Mouse (Mus musculus) stomach, embryonic 14.5 days (tissue): ENCODE measurements around the gene Trim8. TPM values are rescaled to one million over a fixed set of nuclear protein-coding genes. Genes with fewer than 3 reads are reported as not detected.

Experiments used
- ATAC-seq: fragments of 200-750 bp; cut with Nextera tagmentation; 2 replicates; pipeline ENCODE4 v1.8.0; 2017; ENCODE audit warnings: low read depth, moderate TSS enrichment; ENCODE audit not compliant: insufficient number of reproducible peaks, insufficient read depth, low FRiP score
- H3K27ac ChIP-seq: fragments of 300-500 bp; sonication (generic); 2 replicates; pipeline ENCODE4 v1.5.1; 2014; ENCODE audit warnings: mild to moderate bottlenecking, low read length, moderate library complexity, mixed read lengths
- H3K27me3 ChIP-seq: fragments of 300-500 bp; sonication (generic); 2 replicates; pipeline ENCODE4 v1.6.1; 2014; ENCODE audit warnings: low read length, control low read depth, mixed read lengths; ENCODE audit not compliant: control insufficient read depth, insufficient read depth
- H3K36me3 ChIP-seq: fragments of 300-500 bp; sonication (generic); 2 replicates; pipeline ENCODE4 v1.6.1; 2014; ENCODE audit warnings: mild to moderate bottlenecking, control low read depth, low read length, moderate library complexity, mixed read lengths; ENCODE audit not compliant: control insufficient read depth, insufficient read depth
- H3K4me1 ChIP-seq: fragments of 300-500 bp; sonication (generic); 2 replicates; pipeline ENCODE4 v1.6.1; 2014; ENCODE audit warnings: low read length, control low read depth, mixed read lengths; ENCODE audit not compliant: control insufficient read depth, insufficient read depth
- H3K4me2 ChIP-seq: fragments of 300-500 bp; sonication (generic); replicated peaks from 2 replicates; pipeline ENCODE4 v1.6.1; 2014; ENCODE audit warnings: low read depth, low read length, control low read depth
- H3K4me3 ChIP-seq: fragments of 300-500 bp; sonication (generic); 2 replicates; pipeline ENCODE4 v1.5.1; 2014; ENCODE audit warnings: low read depth, low read length, control low read depth
- H3K9ac ChIP-seq: fragments of 300-500 bp; sonication (generic); replicated peaks from 2 replicates; pipeline ENCODE4 v1.6.1; 2014; ENCODE audit warnings: low read depth, mild to moderate bottlenecking, control low read depth, low read length, moderate library complexity, mixed read lengths
- H3K9me3 ChIP-seq: fragments of 300-500 bp; sonication (generic); 2 replicates; pipeline ENCODE4 v1.6.1; 2016; ENCODE audit warnings: low read depth, low read length, control low read depth; ENCODE audit not compliant: control insufficient read depth
- WGBS: fragments of 180-500 bp; shearing (Covaris S2); extraction: QIAGEN DNeasy Blood & Tissue Kit; methylation state at CpG from one replicate; pipeline ENCODE4 v1.1.7; 2014; 5-methylcytosine and 5-hydroxymethylcytosine counted together
- polyA plus RNA-seq: library from polyadenylated mRNA; unstranded; fragments of >200 nt; fragmentation: Nextera tagmentation; extraction: Ambion mirVana; gene quantifications from 2 replicates; pipeline ENCODE4 v1.2.1, GENCODE M21; 2014

Gene Trim8
- polyA plus RNA-seq, 1 experiment from 2014 or later = 22.3 TPM

DNA sequence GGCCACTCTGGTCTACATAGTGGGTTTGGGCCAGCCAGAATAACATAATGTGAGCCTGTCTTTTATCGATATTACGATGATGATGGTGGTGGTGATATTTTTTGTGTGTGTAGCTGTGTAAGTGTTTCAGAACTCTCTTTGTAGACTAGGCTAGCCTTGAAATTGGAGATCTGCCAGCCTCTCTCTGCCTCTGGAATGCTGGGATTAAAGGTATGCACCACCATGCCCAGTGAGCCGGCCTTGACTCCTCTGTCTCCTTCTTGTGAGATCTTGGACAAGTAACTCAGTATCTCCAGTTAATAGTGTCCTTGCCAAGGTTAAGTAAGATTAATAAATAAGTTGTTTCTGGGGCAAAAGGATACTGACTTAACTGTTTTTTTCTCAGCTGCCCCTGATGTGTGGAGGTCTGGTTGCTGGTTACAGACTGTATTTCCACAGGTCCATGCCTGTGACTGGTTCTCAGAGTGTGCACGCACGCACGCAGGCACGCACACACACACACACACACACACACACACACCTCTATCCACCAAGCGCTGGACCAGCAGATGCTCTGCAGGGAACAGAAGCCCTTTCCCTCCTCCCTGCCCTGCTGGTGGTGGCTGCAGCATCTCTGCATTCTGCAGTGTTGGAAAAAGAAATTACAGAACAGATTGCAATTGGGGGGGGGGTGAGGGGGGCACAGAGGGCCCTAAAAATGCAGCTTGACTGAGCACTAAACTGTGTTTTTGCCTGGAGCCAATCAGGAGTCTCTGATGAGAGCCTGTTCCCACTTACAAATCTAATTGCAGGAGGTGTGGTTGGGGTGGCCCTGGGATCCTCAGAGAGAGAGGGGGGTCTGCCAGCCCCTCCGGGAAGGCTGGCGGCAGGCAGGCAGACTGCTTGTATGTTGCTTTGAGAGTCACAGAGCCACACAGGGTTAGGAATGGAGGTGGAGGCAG is 24.5 kb downstream of the Trim8 start:
- Histone ChIP-seq H3K4me3 (no peak overlapping the region), H3K27me3 (no peaks in the 10 kb centered on the region), H3K27ac (no peak overlapping the region), H3K9me3 (no peaks in the 10 kb centered on the region), H3K9ac (no peak overlapping the region), H3K4me1 (peaks cover 57% of the 10 kb centered on the region), H3K36me3 (no peaks in the 10 kb centered on the region), H3K4me2 (no peak overlapping the region)
- no peak for ATAC-seq
- 68% methylated on average over 10 of the region's 10 CpGs for WGBS

DNA sequence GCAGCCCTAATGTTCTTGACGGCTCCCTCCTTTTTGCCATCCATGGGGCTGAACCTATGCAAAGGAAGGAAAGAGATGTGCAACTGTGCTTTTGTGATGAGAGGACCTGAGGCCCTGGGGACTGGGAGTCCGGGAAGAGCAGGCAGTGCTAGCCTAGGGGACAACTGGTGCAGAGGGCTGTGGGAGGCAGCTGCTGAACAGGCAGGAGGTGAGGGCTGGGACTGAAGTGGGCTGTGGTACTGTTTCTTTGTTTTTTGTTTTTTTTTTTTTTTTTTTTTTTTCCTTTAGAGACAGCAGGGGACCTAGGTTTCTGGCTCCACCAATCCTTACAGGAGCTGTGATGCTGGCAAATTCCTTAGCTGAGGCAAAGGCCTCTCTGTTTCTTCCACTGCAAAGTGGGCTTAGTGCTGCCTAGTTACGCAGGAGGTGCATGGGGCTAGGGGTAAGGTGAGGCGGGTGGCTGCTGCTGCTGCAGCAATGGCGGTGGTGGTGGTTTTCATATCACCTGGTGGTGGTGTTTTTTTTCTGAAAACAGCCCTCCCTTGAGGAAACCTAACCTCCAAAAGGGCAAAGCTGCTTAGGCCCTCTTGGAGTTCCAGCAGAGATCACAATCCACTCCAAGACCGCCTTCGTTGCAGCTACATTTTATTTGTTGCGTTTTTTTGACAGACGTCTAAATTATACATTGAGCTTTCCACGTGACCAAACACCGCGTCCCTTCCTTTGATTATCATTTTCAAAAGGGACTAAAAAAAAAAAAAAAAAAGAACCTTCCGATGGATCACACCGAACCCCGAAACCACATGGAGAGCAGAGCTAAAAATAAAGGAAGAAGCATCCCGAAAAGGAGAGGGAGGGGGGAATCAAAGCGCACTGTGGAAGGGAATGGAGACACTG is 26.4 kb downstream of the Trim8 start:
- Histone ChIP-seq H3K36me3 (no peaks in the 10 kb centered on the region), H3K9ac (no peak overlapping the region), H3K4me3 (no peak overlapping the region), H3K4me1 (peaks cover 72% of the 10 kb centered on the region), H3K9me3 (no peaks in the 10 kb centered on the region), H3K27ac (peak overlapping the region; percentile 87; the same call in 1 of the 2 replicates), H3K4me2 (peak overlapping the region; percentile 42), H3K27me3 (no peaks in the 10 kb centered on the region)
- 36% methylated on average over 17 of the region's 17 CpGs for WGBS
- no peak for ATAC-seq

DNA sequence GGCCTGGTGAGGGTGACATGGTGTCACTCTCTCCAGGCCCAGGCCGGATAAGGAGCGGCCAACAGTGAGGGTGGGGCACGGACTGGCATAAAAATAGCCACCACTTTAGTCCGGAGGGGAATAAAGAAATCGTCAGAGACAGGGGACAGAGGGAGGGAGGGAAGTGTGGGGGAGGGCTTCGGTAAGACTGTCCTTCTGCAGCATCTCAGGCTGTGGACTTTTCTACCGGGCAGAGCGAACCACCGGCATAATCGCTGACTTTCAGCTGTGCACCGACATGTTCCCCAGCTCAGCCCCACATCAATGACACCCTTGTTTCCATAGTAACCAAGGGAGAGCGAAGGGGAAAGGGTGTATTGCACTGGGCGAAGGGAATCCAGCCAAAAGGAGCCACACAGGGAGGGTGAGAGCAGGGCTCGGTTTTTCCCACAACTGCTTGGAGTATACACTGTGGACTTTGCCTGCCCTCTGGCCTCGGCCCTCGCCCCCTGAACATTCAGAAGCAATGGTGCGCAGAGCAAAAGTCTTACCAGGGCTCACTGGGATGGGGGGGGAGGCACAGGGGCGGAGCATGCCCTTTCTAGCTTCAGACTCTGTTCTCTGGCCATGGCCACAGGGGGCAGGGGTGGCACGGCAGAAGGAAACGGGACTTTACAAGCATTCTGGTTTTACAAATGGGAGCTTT is 27.2 kb downstream of the Trim8 start:
- WGBS = 6% methylated on average over 20 of the region's 20 CpGs
- ATAC-seq = no peak
- H3K27ac ChIP-seq = peak overlapping the region; percentile 87

DNA sequence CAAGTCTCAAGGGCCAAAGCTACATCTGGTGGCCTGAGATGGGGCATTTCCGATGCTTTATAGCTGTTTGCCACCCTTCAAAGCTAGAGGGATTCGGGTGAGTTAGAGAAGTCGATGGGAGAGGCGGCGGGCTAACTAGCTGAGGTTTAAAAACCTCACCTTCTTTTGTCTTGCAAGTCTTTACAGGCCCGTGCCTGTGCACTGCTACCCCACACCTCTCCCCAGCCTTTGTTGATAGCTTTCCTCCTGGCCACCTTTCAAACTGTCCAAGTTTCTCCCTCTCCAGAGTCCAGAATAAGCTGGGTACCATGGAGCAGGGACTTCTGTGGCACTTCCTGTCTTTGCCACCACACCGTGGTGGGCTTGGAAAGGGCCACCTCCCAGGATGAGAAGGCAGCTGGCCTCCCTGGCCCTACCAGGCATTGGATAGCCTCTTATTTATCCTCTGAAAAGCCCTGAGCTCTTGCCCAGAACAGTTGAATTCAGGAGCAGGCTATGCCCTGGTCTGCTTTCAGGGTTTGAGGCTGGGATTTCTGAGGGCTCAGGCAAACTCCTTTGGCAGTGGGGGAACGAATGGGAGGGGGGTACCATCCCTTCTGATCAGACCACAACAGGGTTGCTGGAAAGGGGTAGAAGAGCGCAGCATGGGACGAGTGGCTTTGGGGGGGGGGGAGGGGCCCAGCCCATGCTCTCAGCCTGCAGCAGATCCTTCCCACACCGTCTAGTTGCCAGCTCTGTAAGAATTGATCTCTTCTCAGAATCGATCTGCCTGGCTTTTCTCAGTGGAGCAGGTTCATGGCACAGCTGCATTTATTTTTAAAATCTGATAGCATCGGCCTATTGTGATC is 28.3 kb downstream of the Trim8 start:
- Histone ChIP-seq H3K27ac (peak overlapping the region; percentile 87), H3K4me2 (no peak overlapping the region), H3K9ac (0 out of 2 replicates have a peak overlapping the region, but pooled peaks have one; percentile 15), H3K36me3 (no peaks in the 10 kb centered on the region), H3K4me1 (peaks cover 67% of the 10 kb centered on the region), H3K9me3 (no peaks in the 10 kb centered on the region), H3K27me3 (no peaks in the 10 kb centered on the region), H3K4me3 (no peak overlapping the region)
- 21% methylated on average over 13 of the region's 13 CpGs for WGBS
- no peak for ATAC-seq

More for the DNA sequence above, 27.2 kb downstream of the Trim8 start:
- H3K9me3 ChIP-seq = no peaks in the 10 kb centered on the region
- H3K4me2 ChIP-seq = peak overlapping the region; percentile 42
- no peaks in the 10 kb centered on the region for H3K27me3 ChIP-seq
- H3K4me1 ChIP-seq = peaks cover 72% of the 10 kb centered on the region
- no peaks in the 10 kb centered on the region for H3K36me3 ChIP-seq
- H3K4me3 ChIP-seq = no peak overlapping the region; the same call in 1 of the 2 replicates
- H3K9ac ChIP-seq = no peak overlapping the region

DNA sequence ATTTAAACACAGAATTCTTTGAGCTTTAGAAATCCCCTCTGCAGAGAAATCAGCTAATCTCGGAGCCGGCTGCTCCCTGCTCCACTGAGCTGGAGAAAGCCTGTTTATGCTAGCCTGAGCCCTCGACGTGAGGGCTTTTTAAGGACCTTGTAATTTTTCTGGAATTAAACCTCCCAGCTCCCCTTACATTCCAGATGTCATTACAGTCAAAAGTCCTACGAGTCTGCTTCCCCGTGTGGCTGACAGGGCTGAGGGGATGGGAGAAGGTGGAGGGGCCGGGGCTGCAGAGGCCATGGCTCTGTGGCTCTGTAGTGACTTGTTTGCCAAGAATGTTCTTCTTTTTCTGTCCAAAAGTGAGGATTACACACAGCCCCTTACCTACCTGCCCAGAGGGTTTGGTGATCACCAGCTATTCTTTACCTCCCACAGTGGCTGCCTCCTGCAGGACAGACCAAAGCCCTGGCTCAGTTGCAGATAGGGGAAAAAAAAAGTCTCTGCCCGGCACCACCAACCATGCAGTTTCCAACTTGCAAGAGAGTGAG is 29.0 kb downstream of the Trim8 start:
- ATAC-seq = no peak
- Histone ChIP-seq H3K27me3 (no peaks in the 10 kb centered on the region), H3K4me1 (peaks cover 64% of the 10 kb centered on the region), H3K4me3 (no peak overlapping the region), H3K9me3 (no peaks in the 10 kb centered on the region), H3K27ac (peak overlapping the region; percentile 87), H3K9ac (no peak overlapping the region; the same call in 1 of the 2 replicates), H3K4me2 (no peak overlapping the region), H3K36me3 (no peaks in the 10 kb centered on the region)
- 16% methylated on average over 8 of the region's 8 CpGs for WGBS

DNA sequence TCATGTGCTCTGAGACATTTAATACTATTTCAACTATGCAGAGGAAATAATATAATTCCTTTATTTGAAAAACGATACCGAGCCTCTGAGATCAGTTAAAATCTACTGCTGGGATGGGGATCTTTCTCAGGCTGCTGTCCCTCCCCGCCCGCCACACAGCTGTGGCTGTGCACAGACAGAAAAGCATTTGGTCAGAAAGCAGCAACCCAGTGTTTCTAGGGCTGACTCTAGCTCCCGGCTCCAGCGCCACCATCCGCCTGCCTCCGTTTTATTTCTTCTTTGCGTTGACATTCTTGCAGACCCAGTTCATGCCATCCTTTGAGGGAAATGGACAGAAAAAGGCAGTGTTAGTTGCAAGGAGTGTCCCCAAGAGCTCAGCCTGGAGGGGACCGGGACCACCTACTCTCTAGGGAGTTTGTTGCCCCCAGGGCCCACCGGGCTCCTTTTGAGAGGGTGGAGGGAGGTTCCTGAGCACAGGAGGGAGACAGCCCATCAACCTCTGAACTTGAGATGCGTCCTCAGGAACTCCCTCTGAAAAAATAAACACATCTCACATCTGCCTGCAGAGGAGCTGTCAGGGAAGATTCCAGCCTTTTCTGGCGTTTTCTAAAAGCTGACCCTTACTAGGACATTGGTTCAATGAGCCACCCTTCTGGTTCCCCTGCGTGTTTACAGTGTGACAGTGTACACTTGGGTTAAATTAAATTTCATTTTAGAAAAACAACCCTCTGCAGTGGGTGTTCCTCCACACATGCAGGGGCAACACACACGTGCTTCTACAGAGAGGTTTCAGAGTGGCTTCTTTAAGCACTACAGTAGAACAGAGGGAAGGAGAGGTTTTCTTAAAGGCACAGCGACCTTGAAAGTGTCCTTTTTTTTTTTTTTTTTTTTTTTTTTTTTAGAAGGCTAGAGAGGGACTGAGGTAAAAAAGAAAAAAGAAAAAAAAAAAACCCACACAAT is 29.8 kb downstream of the Trim8 start:
- no peak for ATAC-seq
- Histone ChIP-seq H3K27ac (peak overlapping the region; percentile 87), H3K9ac (no peak overlapping the region; the same call in 1 of the 2 replicates), H3K9me3 (no peaks in the 10 kb centered on the region), H3K27me3 (no peaks in the 10 kb centered on the region), H3K4me2 (no peak overlapping the region; the same call in 1 of the 2 replicates), H3K4me1 (peaks cover 62% of the 10 kb centered on the region), H3K4me3 (no peak overlapping the region), H3K36me3 (no peaks in the 10 kb centered on the region)
- 10% methylated on average over 16 of the region's 16 CpGs for WGBS
